Mouse (Mus musculus): ENCODE measurements around the gene Spink4.

Spink4 gene

GRCm38 (mm10) chr4:40919785-40920184, at the start of gene Spink4:
Spink4 (plus strand) TSS chr4:40920052.
- in situ Hi-C loops (cut with MseI, MboI), result no loop called here

- in situ Hi-C loops (cut with MseI, MboI), result no loop called here
Observed at GRCm38 (mm10) chr4:40870206-40870605, 49.6 kb upstream of the Spink4 start.

GRCm38 (mm10) chr4:40872129-40872528, 47.7 kb upstream of the Spink4 start:
- in situ Hi-C loops (cut with MseI, MboI), result no loop called here

DNA sequence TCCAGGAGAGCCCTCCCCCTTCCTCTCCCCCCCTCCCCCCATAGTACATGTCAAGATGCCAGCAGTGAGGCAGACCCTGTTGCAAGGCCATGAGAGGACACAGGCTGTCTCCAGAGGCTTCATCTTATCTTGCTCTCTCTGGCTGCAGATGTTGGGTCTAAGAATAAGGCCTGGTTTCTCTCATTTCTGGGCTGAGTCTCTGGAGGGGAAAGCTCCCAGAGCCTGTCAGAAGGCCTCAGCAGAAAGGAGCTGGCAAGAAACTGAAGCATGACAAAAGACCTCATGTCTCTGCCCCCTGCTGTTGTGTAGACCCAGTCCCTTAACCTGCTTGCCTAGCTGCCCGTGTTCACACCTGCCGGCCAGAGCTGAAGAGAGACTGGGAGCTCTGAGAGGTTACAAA, 46.5 kb upstream of the Spink4 start:
- in situ Hi-C loops (cut with MseI, MboI), result no loop called here

- in situ Hi-C loops (cut with MseI, MboI), result no loop called here
Observed at GRCm38 (mm10) chr4:40874151-40874600, 45.7 kb upstream of the Spink4 start.

GRCm38 (mm10) chr4:40874794-40875552, 44.9 kb upstream of the Spink4 start:
- in situ Hi-C loops (cut with MseI, MboI), result no loop called here

DNA sequence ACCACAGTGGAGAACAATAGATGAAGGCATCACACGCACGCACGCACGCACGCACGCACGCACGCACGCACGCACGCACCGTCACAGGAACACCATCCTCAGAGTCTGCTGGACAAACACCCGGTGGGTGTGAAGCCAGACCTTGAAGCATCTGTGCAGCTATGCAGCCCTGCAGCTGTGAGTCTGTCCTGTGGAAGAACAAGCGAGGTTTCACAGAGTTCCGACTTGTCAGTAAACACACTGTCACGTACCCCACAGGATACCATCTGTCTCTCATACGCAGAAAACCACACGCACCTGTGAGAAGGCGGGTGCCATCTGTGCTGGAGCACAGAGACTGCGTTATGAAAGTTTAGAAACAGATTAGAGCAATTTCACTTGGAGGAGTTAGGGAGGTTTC, 44.0 kb upstream of the Spink4 start:
- in situ Hi-C loops (cut with MseI, MboI), result no loop called here

DNA sequence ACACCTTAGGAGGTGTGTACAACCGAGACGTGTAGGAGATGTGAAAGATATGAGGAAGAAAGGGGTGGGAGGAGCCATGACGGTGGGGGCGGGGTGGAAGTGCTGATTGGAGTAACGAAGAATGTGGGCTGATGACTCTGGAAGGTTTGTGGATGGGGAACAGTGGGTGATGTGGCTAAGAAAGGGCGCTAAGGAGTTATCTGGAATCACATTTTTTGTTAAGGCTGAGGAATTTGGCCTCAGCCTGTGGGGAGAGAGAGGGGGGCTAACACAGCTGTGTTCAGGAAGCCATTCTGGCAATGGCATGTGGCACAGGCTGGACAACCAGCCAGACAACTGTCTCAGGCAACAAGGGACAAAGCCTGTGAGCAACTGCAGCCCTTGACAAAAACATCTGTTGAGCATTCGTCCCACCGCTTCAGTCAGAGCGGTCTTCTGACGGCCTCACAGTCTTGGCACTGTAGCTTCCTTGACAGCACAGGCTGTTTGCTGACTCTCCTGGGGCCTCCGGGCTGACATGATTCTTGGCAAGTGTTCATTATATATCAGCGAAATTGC, 43.0 kb upstream of the Spink4 start:
- in situ Hi-C loops (cut with MseI, MboI), result no loop called here

DNA sequence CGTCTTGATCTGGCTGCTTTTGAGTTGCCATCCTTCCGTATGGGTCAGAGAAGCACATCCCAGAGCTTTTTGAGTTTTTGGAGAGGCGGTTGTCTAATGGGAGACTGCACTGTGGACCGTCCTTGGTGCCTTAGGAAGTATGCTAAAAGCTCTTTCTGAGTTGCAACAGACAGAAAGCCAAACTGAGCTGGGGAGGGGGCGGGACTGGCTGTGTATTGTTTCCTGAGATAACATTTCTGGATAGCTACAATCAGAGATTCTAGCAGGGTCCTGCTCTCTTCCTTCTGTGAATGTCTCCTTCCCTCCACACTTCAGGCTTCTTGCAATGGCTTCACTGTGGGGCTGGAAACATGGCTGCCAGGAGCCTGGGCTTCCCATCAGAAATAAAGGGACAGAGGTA, 42.3 kb upstream of the Spink4 start:
- in situ Hi-C loops (cut with MseI, MboI), result no loop called here

DNA sequence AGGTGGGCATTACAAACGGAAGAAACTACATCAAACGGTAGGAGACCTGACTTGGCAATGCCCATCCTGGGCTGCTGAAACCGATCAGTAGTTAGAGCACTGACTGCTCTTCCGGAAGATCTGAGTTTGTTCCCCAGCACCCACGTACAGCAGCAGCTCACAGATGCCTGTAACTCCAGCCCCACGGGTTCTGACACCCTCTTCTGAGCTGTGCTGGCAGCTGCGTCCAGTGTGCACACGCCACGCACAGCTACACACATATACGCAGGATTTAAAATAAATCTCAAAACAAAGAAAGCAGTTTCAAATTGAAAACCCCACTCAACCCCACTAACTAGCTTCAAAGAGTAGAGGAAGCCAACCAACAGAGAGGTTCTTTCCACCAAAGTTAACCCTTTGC, 36.7 kb upstream of the Spink4 start:
- in situ Hi-C loops (cut with MseI, MboI), result no loop called here

DNA sequence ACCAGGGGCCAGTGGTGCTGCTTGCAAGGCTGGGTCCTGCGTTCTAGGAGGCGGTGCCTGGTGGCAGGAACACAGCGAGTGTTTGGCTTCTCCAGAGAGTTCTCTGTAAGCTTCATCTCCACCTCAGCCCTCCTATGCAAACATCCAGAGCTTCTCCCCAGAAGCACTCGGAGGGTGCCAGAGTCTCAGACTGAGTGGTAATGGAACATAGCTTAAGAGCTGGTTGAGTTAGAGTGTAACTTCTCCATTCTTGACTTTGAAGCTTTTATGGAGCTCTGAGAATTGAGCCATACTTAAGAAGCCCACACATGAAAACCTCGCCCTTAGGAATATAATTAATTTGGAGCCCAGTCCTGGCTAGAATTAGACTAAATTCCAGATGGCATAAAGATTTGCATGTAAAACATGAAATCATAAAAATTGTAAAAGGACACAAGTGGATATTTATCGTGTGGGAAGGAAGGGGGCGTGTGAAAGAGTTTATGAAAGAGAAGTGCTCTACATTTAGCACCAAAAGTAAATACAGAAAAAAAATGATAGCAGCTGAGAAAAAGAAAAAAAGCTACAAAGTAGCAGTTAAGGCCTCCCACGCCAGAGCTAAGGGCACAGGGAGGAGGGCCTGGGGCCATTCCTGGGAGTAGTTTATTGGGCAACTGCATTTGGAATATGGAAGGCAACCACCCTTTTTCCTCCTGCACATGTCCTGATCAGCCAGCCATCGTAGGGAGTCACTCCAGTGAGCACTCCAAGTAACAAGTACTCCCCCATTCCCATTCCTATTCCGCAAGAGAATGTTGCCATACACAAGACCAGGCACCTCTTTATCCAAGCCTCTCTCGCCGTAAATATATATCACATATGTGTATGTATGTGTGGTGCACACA, 35.3 kb upstream of the Spink4 start:
- in situ Hi-C loops (cut with MseI, MboI), result no loop called here

DNA sequence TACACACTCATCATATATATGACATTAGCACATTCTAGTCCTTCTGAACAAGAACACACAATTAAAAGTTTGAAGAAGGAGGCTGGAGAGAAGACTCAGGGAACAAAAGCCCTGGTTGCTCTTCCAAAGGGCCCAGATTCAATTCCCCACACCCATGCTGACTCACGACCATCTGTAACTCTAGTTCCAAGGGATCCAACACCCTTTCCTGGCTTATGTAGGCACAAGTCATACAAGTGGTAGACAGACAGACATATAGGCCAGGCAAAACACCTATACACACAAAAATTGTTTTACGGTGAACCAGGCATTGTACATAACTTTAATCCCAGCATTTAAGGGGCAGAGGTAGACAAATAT, 34.7 kb upstream of the Spink4 start:
- in situ Hi-C loops (cut with MseI, MboI), result no loop called here

DNA sequence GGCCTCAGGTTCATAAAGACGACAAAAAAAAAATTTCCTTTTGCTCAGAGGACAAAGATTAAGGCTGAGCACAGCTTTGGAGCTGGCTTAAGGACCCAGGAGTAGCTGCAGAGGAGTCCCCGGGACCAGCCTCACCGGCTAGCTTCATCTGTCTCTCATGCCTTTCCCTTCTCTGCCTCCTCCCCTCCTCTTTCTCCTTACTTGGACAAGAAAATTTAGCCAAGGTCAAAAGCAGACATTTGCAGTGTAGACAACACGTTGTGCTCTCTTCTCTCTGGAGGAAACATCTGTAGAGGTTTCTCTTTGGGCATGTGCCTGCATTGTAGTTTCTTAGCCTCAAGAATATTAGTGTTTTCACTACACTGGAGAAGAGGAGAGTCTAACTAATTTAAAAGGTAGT, 34.0 kb upstream of the Spink4 start:
- in situ Hi-C loops (cut with MseI, MboI), result no loop called here

- in situ Hi-C loops (cut with MseI, MboI), result no loop called here
Observed at GRCm38 (mm10) chr4:40888839-40889238, 31.0 kb upstream of the Spink4 start.

DNA sequence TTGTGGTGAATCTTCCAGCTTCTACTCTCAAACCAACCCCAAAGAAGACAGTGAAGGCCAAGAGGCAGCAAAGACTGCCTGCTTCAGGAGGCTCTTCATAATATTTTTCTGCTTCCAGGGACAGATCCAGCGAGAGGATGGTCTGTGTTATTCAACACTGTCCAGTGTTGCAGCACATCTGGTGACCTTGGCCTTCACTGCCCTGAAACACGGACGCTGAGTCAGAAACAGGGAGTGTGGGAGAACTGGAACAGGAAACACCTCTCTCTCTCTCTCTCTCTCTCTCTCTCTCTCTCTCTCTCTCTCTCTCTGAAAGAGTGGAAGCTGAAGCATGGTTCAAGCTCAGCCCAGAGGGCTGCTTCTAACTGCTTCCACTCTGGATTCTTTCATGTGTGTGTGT, 30.6 kb upstream of the Spink4 start:
- in situ Hi-C loops (cut with MseI, MboI), result no loop called here

- in situ Hi-C loops (cut with MseI, MboI), result no loop called here
Observed at GRCm38 (mm10) chr4:40889983-40890382, 29.9 kb upstream of the Spink4 start.

GRCm38 (mm10) chr4:40891206-40891605, 28.6 kb upstream of the Spink4 start:
- in situ Hi-C loops (cut with MseI, MboI), result no loop called here

DNA sequence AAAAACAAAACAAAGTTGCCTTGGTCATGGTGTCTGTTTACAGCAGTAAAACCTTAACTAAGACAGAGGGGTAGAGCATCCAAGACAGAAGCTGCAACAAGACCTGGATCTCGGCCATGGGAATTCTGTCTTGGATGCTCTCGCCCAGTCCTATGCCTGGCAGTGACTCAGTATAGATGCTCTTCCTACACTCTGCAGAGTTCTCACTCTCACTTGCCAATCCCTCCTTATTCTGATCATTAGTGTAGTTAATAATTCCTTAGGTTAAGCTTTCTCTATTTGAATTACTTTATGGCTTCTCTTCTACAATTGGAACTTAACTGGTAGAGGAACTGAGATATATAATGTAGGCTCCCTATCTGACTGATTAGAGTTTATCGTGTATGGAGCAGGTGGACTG, 24.7 kb upstream of the Spink4 start:
- in situ Hi-C loops (cut with MseI, MboI), result no loop called here

GRCm38 (mm10) chr4:40895646-40896045, 24.2 kb upstream of the Spink4 start:
- in situ Hi-C loops (cut with MseI, MboI), result no loop called here

- in situ Hi-C loops (cut with MseI, MboI), result no loop called here
Observed at GRCm38 (mm10) chr4:40898476-40899044, 21.3 kb upstream of the Spink4 start.

GRCm38 (mm10) chr4:40899264-40899663, 20.6 kb upstream of the Spink4 start:
- in situ Hi-C loops (cut with MseI, MboI), result no loop called here

GRCm38 (mm10) chr4:40900071-40900470, 19.8 kb upstream of the Spink4 start:
- in situ Hi-C loops (cut with MseI, MboI), result no loop called here
